Mouse (Mus musculus) hindbrain, embryonic 11.5 days (tissue): ENCODE data around the gene Ubr1. TPM values are rescaled to one million over a fixed set of nuclear protein-coding genes. Genes with fewer than 3 reads are reported as not detected.

Source experiments
- ATAC-seq: fragments of 200-750 bp; cut with Nextera tagmentation; 2 replicates; pipeline ENCODE4 v1.8.0; 2017; ENCODE audit warnings: mild to moderate bottlenecking, moderate TSS enrichment, moderate library complexity; ENCODE audit not compliant: low FRiP score
- DNase-seq: peaks from one replicate; pipeline ENCODE4 v3.0.0-alpha.2; 2015; ENCODE audit warnings: low spot score
- H3K27ac ChIP-seq: fragments of 300-500 bp; sonication (generic); 2 replicates; pipeline ENCODE4 v1.5.1; 2014; ENCODE audit warnings: mild to moderate bottlenecking, low read depth, low read length
- H3K27me3 ChIP-seq: fragments of 300-500 bp; sonication (generic); 2 replicates; pipeline ENCODE4 v1.6.1; 2014; ENCODE audit warnings: mild to moderate bottlenecking, low read length, moderate library complexity, mixed read lengths; ENCODE audit not compliant: control insufficient read depth, insufficient read depth
- H3K36me3 ChIP-seq: fragments of 300-500 bp; sonication (generic); 2 replicates; pipeline ENCODE4 v1.6.1; 2014; ENCODE audit warnings: mild to moderate bottlenecking, low read length, moderate library complexity, mixed read lengths; ENCODE audit not compliant: control insufficient read depth, insufficient read depth
- H3K4me1 ChIP-seq: fragments of 300-500 bp; sonication (generic); replicated peaks from 2 replicates; pipeline ENCODE4 v1.6.1; 2014; ENCODE audit warnings: low read length, mixed read lengths; ENCODE audit not compliant: control insufficient read depth, insufficient read depth
- H3K4me2 ChIP-seq: fragments of 300-500 bp; sonication (generic); replicated peaks from 2 replicates; pipeline ENCODE4 v1.6.1; 2014; ENCODE audit warnings: mild to moderate bottlenecking, low read depth, low read length
- H3K4me3 ChIP-seq: fragments of 300-500 bp; sonication (generic); 2 replicates; pipeline ENCODE4 v1.5.1; 2014; ENCODE audit warnings: low read depth, low read length
- H3K9ac ChIP-seq: fragments of 300-500 bp; sonication (generic); 2 replicates; pipeline ENCODE4 v1.6.1; 2014; ENCODE audit warnings: low read depth, low read length
- H3K9me3 ChIP-seq: fragments of 300-500 bp; sonication (generic); 2 replicates; pipeline ENCODE4 v1.6.1; 2016; ENCODE audit warnings: low read length; ENCODE audit not compliant: control insufficient read depth
- WGBS: fragments of 180-500 bp; shearing (Covaris S2); extraction: QIAGEN DNeasy Blood & Tissue Kit; methylation state at CpG from one replicate; pipeline ENCODE4 v1.1.7; 2014; 5-methylcytosine and 5-hydroxymethylcytosine counted together
- polyA plus RNA-seq: library from polyadenylated mRNA; unstranded; fragments of >200 nt; fragmentation: Nextera tagmentation; extraction: Ambion mirVana; gene quantifications from 2 replicates; pipeline ENCODE4 v1.2.1, GENCODE M21; 2014

Gene Ubr1
- polyA plus RNA-seq, 1 experiment from 2014 or later: 29.8 TPM

- ATAC-seq (no peak), DNase-seq (no peak)
- Histone ChIP-seq H3K4me2 (no peak overlapping the region), H3K4me1 (no peaks in the 10 kb centered on the region), H3K36me3 (no peaks in the 10 kb centered on the region), H3K9ac (no peak overlapping the region), H3K27ac (no peak overlapping the region), H3K4me3 (no peak overlapping the region), H3K9me3 (no peaks in the 10 kb centered on the region), H3K27me3 (no peaks in the 10 kb centered on the region)
- WGBS: 94% methylated on average over 4 of the region's 4 CpGs
Observed at GRCm38 (mm10) chr2:120835167-120835566, 135.3 kb downstream of the Ubr1 start.

GRCm38 (mm10) chr2:120826936-120827638 lies 143.4 kb downstream of the Ubr1 start:
- DNase-seq: no peak
- Histone ChIP-seq H3K4me3 (no peak overlapping the region), H3K27ac (no peak overlapping the region), H3K27me3 (no peaks in the 10 kb centered on the region), H3K9ac (no peak overlapping the region), H3K4me1 (no peaks in the 10 kb centered on the region), H3K9me3 (no peaks in the 10 kb centered on the region), H3K36me3 (no peaks in the 10 kb centered on the region), H3K4me2 (no peak overlapping the region)
- ATAC-seq: no peak
- WGBS: 57% methylated on average over 1 of the region's 1 CpGs

Other genes starting within 250 kb of the Ubr1 start
- 5.6 and 7.1 TPM in 2 replicates for gene Cdan1, start 120.6 kb downstream of the Ubr1 start, polyA plus RNA-seq
- 12.1 and 13.1 TPM in 2 replicates for gene Ttbk2, start 120.1 kb downstream of the Ubr1 start, polyA plus RNA-seq
- 5.7 and 5.8 TPM in 2 replicates for gene Tmem62, start 6.3 kb upstream of the Ubr1 start, polyA plus RNA-seq
- gene Ccndbp1, start 37.7 kb upstream of the Ubr1 start, polyA plus RNA-seq: 55.4 and 55.6 TPM in 2 replicates
- 6.0 and 6.2 TPM in 2 replicates for gene Epb42, start 66.4 kb upstream of the Ubr1 start, polyA plus RNA-seq
- not detected in 2 replicates for gene Tgm5, start 115.1 kb upstream of the Ubr1 start, polyA plus RNA-seq
- not detected in 2 replicates for gene Tgm7, start 139.1 kb upstream of the Ubr1 start, polyA plus RNA-seq
- 32.2 and 33.7 TPM in 2 replicates for gene Adal, start 169.7 kb upstream of the Ubr1 start, polyA plus RNA-seq
- 20.8 and 25.3 TPM in 2 replicates for gene Lcmt2, start 169.9 kb upstream of the Ubr1 start, polyA plus RNA-seq
- gene Tubgcp4, start 199.9 kb upstream of the Ubr1 start, polyA plus RNA-seq: 61.8 and 69.9 TPM in 2 replicates
- gene Zscan29, start 200.4 kb upstream of the Ubr1 start, polyA plus RNA-seq: 12.3 and 13.7 TPM in 2 replicates